Mouse (Mus musculus): Measurements from ENCODE around the gene Coro2b.

DNA sequence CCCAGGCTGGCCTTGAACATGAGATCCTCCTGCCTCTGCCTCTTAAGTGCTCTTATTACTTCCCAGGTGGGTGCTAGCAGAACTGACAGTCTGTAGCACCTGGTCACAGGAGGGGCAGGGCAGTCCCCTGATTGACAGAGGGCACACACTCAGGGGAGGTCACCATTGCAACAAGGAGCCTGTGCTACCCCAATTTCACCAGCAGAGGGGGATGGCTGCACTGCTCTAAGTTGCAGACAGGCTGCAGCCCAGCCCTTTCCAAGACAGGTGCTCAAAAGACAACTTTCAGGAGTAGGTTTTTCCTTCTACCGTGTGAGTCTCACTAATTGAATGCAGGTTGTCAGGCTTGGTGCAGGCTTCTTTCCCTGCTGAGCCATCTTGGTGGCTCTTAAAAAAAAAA is 66.4 kb downstream of the Coro2b start:
- no peak for TF ChIP-seq HCFC1 (IDR thresholded peaks at IDR 0.05; ENCODE audit: borderline replicate concordance, insufficient read depth, low read length)
- no peak for TF ChIP-seq CHD2 (IDR thresholded peaks at IDR 0.05; ENCODE audit: low read depth, low read length)
- TF ChIP-seq MAFK (IDR thresholded peaks at IDR 0.05; ENCODE audit: insufficient read depth, low read depth, low read length): no peak
- no peak for TF ChIP-seq ZNF384 (IDR thresholded peaks at IDR 0.05; ENCODE audit: low read depth, low read length)
- peak; percentile 92 for TF ChIP-seq ZC3H11A (IDR thresholded peaks at IDR 0.05; ENCODE audit: borderline replicate concordance, low read depth, low read length)

All from ES-E14 (cell line).